Mouse (Mus musculus): ENCODE data around the gene Lpcat2b.

Gene Lpcat2b

GRCm38 (mm10) chr5:107447977-107448376 lies 16.6 kb downstream of the Lpcat2b start:
- no peak for DNase-seq (ENCODE audit: low spot score)

GRCm38 (mm10) chr5:107448784-107449183 lies 17.4 kb downstream of the Lpcat2b start:
- no peak for DNase-seq (ENCODE audit: low spot score)

GRCm38 (mm10) chr5:107449620-107450019 lies 18.3 kb downstream of the Lpcat2b start:
- DNase-seq (ENCODE audit: low spot score) = no peak

GRCm38 (mm10) chr5:107450299-107450698 lies 18.9 kb downstream of the Lpcat2b start:
- no peak for DNase-seq (ENCODE audit: low spot score)

GRCm38 (mm10) chr5:107462147-107463076 lies 31.1 kb downstream of the Lpcat2b start:
- DNase-seq (ENCODE audit: low spot score) = no peak

GRCm38 (mm10) chr5:107466501-107466900 lies 35.2 kb downstream of the Lpcat2b start:
- no peak for DNase-seq (ENCODE audit: low spot score)

- no peak for DNase-seq (ENCODE audit: low spot score)
Observed at GRCm38 (mm10) chr5:107467098-107467497, 35.7 kb downstream of the Lpcat2b start.

- no peak for DNase-seq (ENCODE audit: low spot score)
Observed at GRCm38 (mm10) chr5:107470600-107471329, 39.4 kb downstream of the Lpcat2b start.

- no peak for DNase-seq (ENCODE audit: low spot score)
Observed at GRCm38 (mm10) chr5:107480194-107480593, 48.8 kb downstream of the Lpcat2b start.
